Mouse (Mus musculus): Measurements from ENCODE around the gene Gm28042. TPM values are rescaled to one million over a fixed set of nuclear protein-coding genes. Genes with fewer than 3 reads are reported as not detected.

The Gm28042 gene
- polyA plus RNA-seq, 1 experiment = 7.0 TPM

DNA sequence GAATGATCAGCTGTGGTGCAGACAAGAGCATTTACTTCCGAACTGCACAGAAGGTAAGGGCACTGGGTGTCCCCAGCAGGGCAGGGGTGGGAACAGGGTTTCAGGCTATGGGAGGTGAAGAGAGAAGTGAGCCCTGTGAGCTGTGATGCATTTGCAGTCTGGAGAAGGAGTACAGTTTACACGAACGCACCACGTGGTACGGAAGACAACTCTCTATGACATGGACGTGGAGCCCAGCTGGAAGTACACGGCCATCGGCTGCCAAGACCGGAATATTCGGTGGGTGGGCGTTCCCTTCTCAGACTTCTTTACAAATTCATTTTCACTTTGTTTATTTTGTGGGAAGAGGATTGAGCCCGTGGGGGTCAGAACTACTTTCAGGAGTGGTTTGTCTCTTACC, 9.7 kb upstream of the Gm28042 start:
- Histone ChIP-seq H3K36me3 (ENCODE audit: control insufficient read depth, insufficient read depth, low read length) (no peaks in the 10 kb centered on the region), H3K4me1 (replicated peaks; ENCODE audit: control insufficient read depth, insufficient read depth, low read length) (no peaks in the 10 kb centered on the region), H3K27me3 (ENCODE audit: control insufficient read depth, insufficient read depth, low read length) (no peaks in the 10 kb centered on the region), H3K4me3 (ENCODE audit: control insufficient read depth, insufficient read depth, low read length) (no peak overlapping the region), H3K27ac (ENCODE audit: control insufficient read depth, insufficient read depth, low read length) (no peak overlapping the region)
- DNase-seq = no peak
- 95% methylated on average over 12 of the region's 12 CpGs for WGBS
- TF ChIP-seq POLR2A (IDR thresholded peaks at IDR 0.05; ENCODE audit: control insufficient read depth, extremely low read depth, insufficient read depth, low read length, poor library complexity) (no peak), CTCF (IDR thresholded peaks at IDR 0.05; ENCODE audit: borderline replicate concordance, control insufficient read depth, extremely low read depth, insufficient read depth, low read length, poor library complexity) (no peak)

DNA sequence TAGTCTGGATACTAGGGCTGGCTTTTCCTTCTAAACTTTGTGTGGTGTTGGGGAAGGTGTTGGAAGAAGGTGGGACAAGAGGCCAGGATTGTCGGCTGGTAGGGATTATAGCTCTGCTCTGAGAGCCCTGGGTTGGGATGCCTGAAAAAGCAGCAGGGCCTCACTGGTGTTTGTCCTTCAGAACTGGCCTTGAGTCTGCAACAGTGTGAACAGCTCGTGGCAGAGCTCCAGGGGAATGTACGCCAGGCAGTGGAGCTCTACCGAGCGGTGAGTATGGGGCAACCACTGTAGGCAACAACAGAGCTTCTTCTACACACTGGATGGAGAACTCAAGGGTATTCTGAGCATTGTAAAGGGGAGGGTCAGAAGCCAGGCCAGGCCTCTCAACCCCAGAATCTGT, 3.0 kb upstream of the Gm28042 start:
- no peak overlapping the region for H3K4me3 ChIP-seq (ENCODE audit: control insufficient read depth, insufficient read depth, low read length)
- no peak for DNase-seq
- H3K27ac ChIP-seq (ENCODE audit: control insufficient read depth, insufficient read depth, low read length) = no peak overlapping the region
- peaks cover 11% of the 10 kb centered on the region for H3K4me1 ChIP-seq (replicated peaks; ENCODE audit: control insufficient read depth, insufficient read depth, low read length)
- no peaks in the 10 kb centered on the region for H3K36me3 ChIP-seq (ENCODE audit: control insufficient read depth, insufficient read depth, low read length)
- H3K27me3 ChIP-seq (ENCODE audit: control insufficient read depth, insufficient read depth, low read length) = no peaks in the 10 kb centered on the region
- WGBS = 96% methylated on average over 5 of the region's 5 CpGs
- TF ChIP-seq CTCF (IDR thresholded peaks at IDR 0.05; ENCODE audit: borderline replicate concordance, control insufficient read depth, extremely low read depth, insufficient read depth, low read length, poor library complexity) (no peak), POLR2A (IDR thresholded peaks at IDR 0.05; ENCODE audit: control insufficient read depth, extremely low read depth, insufficient read depth, low read length, poor library complexity) (no peak)

DNA sequence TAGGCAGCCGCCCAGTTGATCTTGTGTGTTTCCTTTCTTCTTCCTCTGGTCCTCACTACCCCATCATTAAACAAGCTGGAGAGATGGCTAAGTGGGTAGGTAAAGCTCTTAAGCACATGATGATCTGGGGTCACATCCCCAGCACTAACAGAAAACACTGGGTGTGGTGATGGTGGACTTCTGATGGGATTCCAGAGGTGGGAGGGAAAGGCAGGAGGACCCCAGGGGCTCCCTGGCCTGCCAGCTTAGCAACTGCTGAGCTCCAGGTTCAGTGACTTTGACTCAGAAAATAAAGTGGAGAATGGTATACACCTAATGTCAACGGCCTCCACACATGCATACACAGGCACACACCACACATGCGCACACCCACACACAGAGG, 648 bp downstream of the Gm28042 start:
- H3K4me3 ChIP-seq (ENCODE audit: control insufficient read depth, insufficient read depth, low read length) = peak overlapping the region; percentile 60
- peak; percentile 13 for DNase-seq
- H3K27me3 ChIP-seq (ENCODE audit: control insufficient read depth, insufficient read depth, low read length) = no peaks in the 10 kb centered on the region
- H3K36me3 ChIP-seq (ENCODE audit: control insufficient read depth, insufficient read depth, low read length) = no peaks in the 10 kb centered on the region
- H3K4me1 ChIP-seq (replicated peaks; ENCODE audit: control insufficient read depth, insufficient read depth, low read length) = peaks cover 11% of the 10 kb centered on the region
- TF ChIP-seq CTCF (IDR thresholded peaks at IDR 0.05; ENCODE audit: borderline replicate concordance, control insufficient read depth, extremely low read depth, insufficient read depth, low read length, poor library complexity) (no peak), POLR2A (IDR thresholded peaks at IDR 0.05; ENCODE audit: control insufficient read depth, extremely low read depth, insufficient read depth, low read length, poor library complexity) (no peak)
- WGBS = 63% methylated on average over 3 of the region's 3 CpGs
- 0 out of 2 replicates have a peak overlapping the region, but pooled peaks have one; percentile 31 for H3K27ac ChIP-seq (ENCODE audit: control insufficient read depth, insufficient read depth, low read length)

DNA sequence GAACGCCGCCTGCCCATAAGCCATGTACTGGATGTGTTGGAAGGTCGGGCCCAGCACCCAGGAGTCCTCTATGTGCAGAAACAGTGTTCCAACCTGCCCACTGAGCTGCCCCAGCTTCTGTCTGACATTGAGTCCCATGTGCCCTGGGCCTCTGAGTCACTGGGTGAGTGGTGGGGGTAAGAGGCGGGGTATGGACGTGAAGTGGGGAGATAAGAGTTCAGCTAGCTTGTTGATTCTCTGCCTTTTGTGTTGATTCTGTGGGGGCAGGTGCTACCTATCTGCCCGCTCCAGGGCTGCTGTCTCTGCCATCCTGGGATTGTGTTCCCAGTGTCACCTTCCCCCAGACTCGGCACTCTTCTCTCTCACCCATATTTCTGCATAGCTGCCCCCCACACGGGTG, 3.1 kb downstream of the Gm28042 start:
- Histone ChIP-seq H3K27ac (ENCODE audit: control insufficient read depth, insufficient read depth, low read length) (no peak overlapping the region), H3K27me3 (ENCODE audit: control insufficient read depth, insufficient read depth, low read length) (no peaks in the 10 kb centered on the region), H3K4me1 (replicated peaks; ENCODE audit: control insufficient read depth, insufficient read depth, low read length) (peaks cover 11% of the 10 kb centered on the region), H3K4me3 (ENCODE audit: control insufficient read depth, insufficient read depth, low read length) (no peak overlapping the region), H3K36me3 (ENCODE audit: control insufficient read depth, insufficient read depth, low read length) (no peaks in the 10 kb centered on the region)
- DNase-seq = no peak
- TF ChIP-seq POLR2A (IDR thresholded peaks at IDR 0.05; ENCODE audit: control insufficient read depth, extremely low read depth, insufficient read depth, low read length, poor library complexity) = no peak
- TF ChIP-seq CTCF (IDR thresholded peaks at IDR 0.05; ENCODE audit: borderline replicate concordance, control insufficient read depth, extremely low read depth, insufficient read depth, low read length, poor library complexity) = no peak
- 96% methylated on average over 8 of the region's 8 CpGs for WGBS

DNA sequence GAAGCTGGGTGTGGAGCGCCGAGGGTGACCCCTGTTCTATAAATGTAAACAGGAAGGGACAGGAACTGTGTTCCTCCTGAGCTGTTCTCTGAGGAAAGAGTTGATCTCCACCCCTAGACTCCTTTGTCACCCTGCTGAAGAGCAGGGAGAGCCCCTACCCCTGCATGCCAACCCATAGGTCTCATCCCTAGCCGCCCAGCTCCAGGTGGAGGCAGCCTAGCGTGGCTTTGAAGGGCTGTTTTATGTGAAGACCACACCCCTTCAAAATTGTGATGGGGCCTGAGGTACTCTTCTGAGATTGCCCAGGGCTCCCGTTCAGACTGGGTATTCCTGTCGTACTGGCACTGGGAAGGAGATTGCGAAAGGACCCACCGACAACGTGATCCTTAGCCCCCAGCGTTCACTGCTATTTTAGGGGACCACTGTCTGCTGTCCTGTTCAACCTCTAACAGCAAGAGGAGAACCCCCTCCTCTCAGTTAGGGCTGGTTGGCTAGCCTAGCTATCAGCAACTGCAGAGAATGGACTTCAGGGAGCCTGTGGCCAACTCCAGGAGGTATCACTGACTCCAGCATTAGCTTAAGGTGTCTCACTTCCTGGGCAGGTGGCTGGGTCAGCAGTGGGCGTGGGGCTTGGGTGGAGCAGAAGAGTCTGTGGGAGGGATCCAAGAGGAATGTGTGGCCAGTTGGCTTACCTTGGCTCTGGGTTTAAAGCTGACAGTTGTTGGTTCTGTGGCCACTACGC, 5.6 kb downstream of the Gm28042 start, which contains the start of gene Pla2g4b:
Gene Pla2g4b (plus strand): TSS at position 692 of the 742 bp plus-strand sequence.
- Histone ChIP-seq H3K27ac (ENCODE audit: control insufficient read depth, insufficient read depth, low read length) (no peak within 1 kb of the TSS), H3K4me3 (ENCODE audit: control insufficient read depth, insufficient read depth, low read length) (no peak within 1 kb of the TSS), H3K36me3 (ENCODE audit: control insufficient read depth, insufficient read depth, low read length) (no peaks in the 10 kb centered on the region), H3K4me1 (replicated peaks; ENCODE audit: control insufficient read depth, insufficient read depth, low read length) (peaks cover 6% of the 10 kb centered on the region), H3K27me3 (ENCODE audit: control insufficient read depth, insufficient read depth, low read length) (no peaks in the 10 kb centered on the region)
- 93% methylated on average over 12 of the region's 12 CpGs for WGBS
- no peak for DNase-seq
- no peak for TF ChIP-seq CTCF (IDR thresholded peaks at IDR 0.05; ENCODE audit: borderline replicate concordance, control insufficient read depth, extremely low read depth, insufficient read depth, low read length, poor library complexity)
- TF ChIP-seq POLR2A (IDR thresholded peaks at IDR 0.05; ENCODE audit: control insufficient read depth, extremely low read depth, insufficient read depth, low read length, poor library complexity) = no peak

DNA sequence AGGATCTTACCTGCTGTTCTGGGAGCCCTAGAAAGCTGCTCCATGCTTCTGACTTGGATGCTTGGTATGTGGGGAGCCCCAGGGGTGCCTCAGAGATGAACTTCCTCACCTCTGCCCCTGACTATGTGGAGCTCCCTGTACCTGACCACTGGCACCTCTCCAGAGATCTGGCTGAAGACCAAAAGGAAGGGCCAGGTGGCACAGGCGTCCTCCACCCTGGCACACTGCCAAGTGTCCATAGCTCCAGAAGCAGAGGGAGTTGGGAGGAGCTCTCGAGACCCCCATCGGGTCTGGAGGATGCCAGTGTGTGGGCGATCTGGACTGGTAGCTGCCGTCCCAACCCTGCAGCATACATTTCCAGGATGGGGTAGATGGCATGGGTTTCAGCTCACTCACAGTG, 6.4 kb downstream of the Gm28042 start:
- Histone ChIP-seq H3K4me3 (ENCODE audit: control insufficient read depth, insufficient read depth, low read length) (no peak overlapping the region), H3K4me1 (replicated peaks; ENCODE audit: control insufficient read depth, insufficient read depth, low read length) (no peaks in the 10 kb centered on the region), H3K36me3 (ENCODE audit: control insufficient read depth, insufficient read depth, low read length) (no peaks in the 10 kb centered on the region), H3K27ac (ENCODE audit: control insufficient read depth, insufficient read depth, low read length) (no peak overlapping the region), H3K27me3 (ENCODE audit: control insufficient read depth, insufficient read depth, low read length) (no peaks in the 10 kb centered on the region)
- WGBS = 90% methylated on average over 5 of the region's 5 CpGs
- no peak for DNase-seq
- TF ChIP-seq CTCF (IDR thresholded peaks at IDR 0.05; ENCODE audit: borderline replicate concordance, control insufficient read depth, extremely low read depth, insufficient read depth, low read length, poor library complexity) = no peak
- no peak for TF ChIP-seq POLR2A (IDR thresholded peaks at IDR 0.05; ENCODE audit: control insufficient read depth, extremely low read depth, insufficient read depth, low read length, poor library complexity)
